Mouse (Mus musculus): ENCODE measurements around the gene Hcls1. TPM values are rescaled to one million over a fixed set of nuclear protein-coding genes. Genes with fewer than 3 reads are reported as not detected.

Hcls1 gene
- polyA plus RNA-seq, 1 experiment from 2014 or later = 1.4 TPM

- Histone ChIP-seq H3K9ac (ENCODE audit: low read length) (no peak overlapping the region), H3K4me2 (ENCODE audit: low read length) (no peak overlapping the region), H3K27me3 (replicated peaks; ENCODE audit: control insufficient read depth, insufficient read depth, low read length) (no peaks in the 10 kb centered on the region), H3K27ac (ENCODE audit: low read depth, low read length) (no peak overlapping the region), H3K4me1 (ENCODE audit: control insufficient read depth, insufficient read depth, low read length) (peaks cover 3% of the 10 kb centered on the region; the same call in 1 of the 2 replicates), H3K36me3 (ENCODE audit: control insufficient read depth, insufficient read depth, low read length) (no peaks in the 10 kb centered on the region), H3K4me3 (ENCODE audit: low read depth, low read length) (no peak overlapping the region), H3K9me3 (replicated peaks; ENCODE audit: control insufficient read depth, low read length) (no peaks in the 10 kb centered on the region)
- 72% methylated on average over 8 of the region's 8 CpGs for WGBS
- DNase-seq (ENCODE audit: low spot score) = no peak
- no peak for ATAC-seq
Observed at GRCm38 (mm10) chr16:36949614-36950336, 15.0 kb downstream of the Hcls1 start.

DNA sequence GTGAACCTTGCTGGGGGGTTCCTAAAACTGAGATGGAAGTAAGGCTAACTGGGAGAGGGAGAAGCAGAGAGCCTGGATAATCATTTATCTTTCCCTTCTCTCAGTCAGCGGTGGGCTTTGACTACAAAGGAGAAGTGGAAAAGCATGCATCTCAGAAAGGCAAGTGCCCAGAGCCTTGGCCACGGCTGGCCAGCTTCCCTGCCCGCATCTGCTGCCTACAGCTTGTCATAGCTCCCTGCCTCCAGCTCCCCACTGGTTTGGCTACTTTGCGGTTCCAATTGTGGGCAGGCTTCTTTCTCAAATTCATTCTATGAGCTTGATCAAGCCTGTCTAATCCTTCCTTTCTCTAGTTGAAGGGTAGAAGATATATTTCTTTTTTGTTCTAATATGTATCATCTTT, 16.2 kb downstream of the Hcls1 start:
- no peak for DNase-seq (ENCODE audit: low spot score)
- Histone ChIP-seq H3K36me3 (ENCODE audit: control insufficient read depth, insufficient read depth, low read length) (no peaks in the 10 kb centered on the region), H3K27ac (ENCODE audit: low read depth, low read length) (no peak overlapping the region), H3K4me2 (ENCODE audit: low read length) (no peak overlapping the region), H3K9ac (ENCODE audit: low read length) (no peak overlapping the region), H3K27me3 (replicated peaks; ENCODE audit: control insufficient read depth, insufficient read depth, low read length) (no peaks in the 10 kb centered on the region), H3K4me3 (ENCODE audit: low read depth, low read length) (no peak overlapping the region), H3K9me3 (replicated peaks; ENCODE audit: control insufficient read depth, low read length) (no peaks in the 10 kb centered on the region), H3K4me1 (ENCODE audit: control insufficient read depth, insufficient read depth, low read length) (no peaks in the 10 kb centered on the region)
- WGBS = 31% methylated on average over 4 of the region's 4 CpGs
- no peak for ATAC-seq

DNA sequence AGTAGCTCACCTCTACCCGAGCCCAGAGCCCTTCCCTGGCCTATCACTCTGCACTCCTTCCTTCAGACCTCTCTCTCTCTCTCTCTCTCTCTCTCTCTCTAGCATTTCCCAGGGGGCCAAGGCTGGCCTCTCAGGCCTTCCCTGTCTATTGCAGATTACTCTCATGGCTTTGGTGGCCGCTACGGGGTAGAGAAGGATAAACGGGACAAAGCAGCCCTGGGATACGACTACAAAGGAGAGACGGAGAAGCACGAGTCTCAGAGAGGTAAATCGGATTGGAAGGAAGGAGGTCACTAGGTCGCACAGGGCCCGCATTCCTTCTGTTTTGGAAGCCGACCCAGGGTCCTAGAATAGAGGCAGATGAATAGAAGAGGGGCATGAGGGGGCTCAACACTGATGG, 20.3 kb downstream of the Hcls1 start:
- Histone ChIP-seq H3K36me3 (ENCODE audit: control insufficient read depth, insufficient read depth, low read length) (no peaks in the 10 kb centered on the region), H3K4me1 (ENCODE audit: control insufficient read depth, insufficient read depth, low read length) (no peaks in the 10 kb centered on the region), H3K9ac (ENCODE audit: low read length) (no peak overlapping the region), H3K9me3 (replicated peaks; ENCODE audit: control insufficient read depth, low read length) (no peaks in the 10 kb centered on the region), H3K4me3 (ENCODE audit: low read depth, low read length) (no peak overlapping the region), H3K27me3 (replicated peaks; ENCODE audit: control insufficient read depth, insufficient read depth, low read length) (no peaks in the 10 kb centered on the region), H3K4me2 (ENCODE audit: low read length) (no peak overlapping the region), H3K27ac (ENCODE audit: low read depth, low read length) (no peak overlapping the region)
- WGBS = 41% methylated on average over 11 of the region's 11 CpGs
- ATAC-seq = no peak
- no peak for DNase-seq (ENCODE audit: low spot score)

- Histone ChIP-seq H3K36me3 (ENCODE audit: control insufficient read depth, insufficient read depth, low read length) (no peaks in the 10 kb centered on the region), H3K9ac (ENCODE audit: low read length) (no peak overlapping the region), H3K27me3 (replicated peaks; ENCODE audit: control insufficient read depth, insufficient read depth, low read length) (no peaks in the 10 kb centered on the region), H3K4me2 (ENCODE audit: low read length) (no peak overlapping the region), H3K4me3 (ENCODE audit: low read depth, low read length) (no peak overlapping the region), H3K27ac (ENCODE audit: low read depth, low read length) (no peak overlapping the region), H3K9me3 (replicated peaks; ENCODE audit: control insufficient read depth, low read length) (no peaks in the 10 kb centered on the region), H3K4me1 (ENCODE audit: control insufficient read depth, insufficient read depth, low read length) (no peaks in the 10 kb centered on the region)
- DNase-seq (ENCODE audit: low spot score) (no peak), ATAC-seq (no peak)
- WGBS = 87% methylated on average over 4 of the region's 4 CpGs
Observed at GRCm38 (mm10) chr16:36963415-36963814, 28.6 kb downstream of the Hcls1 start.

- Histone ChIP-seq H3K4me1 (ENCODE audit: control insufficient read depth, insufficient read depth, low read length) (no peaks in the 10 kb centered on the region), H3K4me3 (ENCODE audit: low read depth, low read length) (no peak overlapping the region), H3K36me3 (ENCODE audit: control insufficient read depth, insufficient read depth, low read length) (no peaks in the 10 kb centered on the region), H3K27ac (ENCODE audit: low read depth, low read length) (no peak overlapping the region), H3K9ac (ENCODE audit: low read length) (no peak overlapping the region), H3K4me2 (ENCODE audit: low read length) (no peak overlapping the region), H3K9me3 (replicated peaks; ENCODE audit: control insufficient read depth, low read length) (no peaks in the 10 kb centered on the region), H3K27me3 (replicated peaks; ENCODE audit: control insufficient read depth, insufficient read depth, low read length) (no peaks in the 10 kb centered on the region)
- ATAC-seq (no peak), DNase-seq (ENCODE audit: low spot score) (no peak)
- 96% methylated on average over 2 of the region's 2 CpGs for WGBS
Observed at GRCm38 (mm10) chr16:36979127-36979526, 44.3 kb downstream of the Hcls1 start.

- H3K27ac ChIP-seq (ENCODE audit: low read depth, low read length) = no peak overlapping the region
- DNase-seq (ENCODE audit: low spot score) (no peak), ATAC-seq (no peak)
- no peaks in the 10 kb centered on the region for H3K9me3 ChIP-seq (replicated peaks; ENCODE audit: control insufficient read depth, low read length)
- no peak overlapping the region for H3K9ac ChIP-seq (ENCODE audit: low read length)
- no peaks in the 10 kb centered on the region for H3K27me3 ChIP-seq (replicated peaks; ENCODE audit: control insufficient read depth, insufficient read depth, low read length)
- H3K4me1 ChIP-seq (ENCODE audit: control insufficient read depth, insufficient read depth, low read length) = no peaks in the 10 kb centered on the region
- H3K4me2 ChIP-seq (ENCODE audit: low read length) = no peak overlapping the region
- 72% methylated on average over 1 of the region's 1 CpGs for WGBS
- H3K36me3 ChIP-seq (ENCODE audit: control insufficient read depth, insufficient read depth, low read length) = no peaks in the 10 kb centered on the region
- no peak overlapping the region for H3K4me3 ChIP-seq (ENCODE audit: low read depth, low read length)
Observed at GRCm38 (mm10) chr16:36983796-36984195, 49.0 kb downstream of the Hcls1 start.

- no peaks in the 10 kb centered on the region for H3K4me1 ChIP-seq (ENCODE audit: control insufficient read depth, insufficient read depth, low read length)
- WGBS = 67% methylated on average over 5 of the region's 5 CpGs
- no peak overlapping the region for H3K27ac ChIP-seq (ENCODE audit: low read depth, low read length)
- H3K27me3 ChIP-seq (replicated peaks; ENCODE audit: control insufficient read depth, insufficient read depth, low read length) = no peaks in the 10 kb centered on the region
- DNase-seq (ENCODE audit: low spot score) (no peak), ATAC-seq (no peak)
- H3K4me3 ChIP-seq (ENCODE audit: low read depth, low read length) = no peak overlapping the region
- H3K9me3 ChIP-seq (replicated peaks; ENCODE audit: control insufficient read depth, low read length) = no peaks in the 10 kb centered on the region
- no peaks in the 10 kb centered on the region for H3K36me3 ChIP-seq (ENCODE audit: control insufficient read depth, insufficient read depth, low read length)
- no peak overlapping the region for H3K9ac ChIP-seq (ENCODE audit: low read length)
- no peak overlapping the region for H3K4me2 ChIP-seq (ENCODE audit: low read length)
Observed at GRCm38 (mm10) chr16:36985636-36986042, 50.9 kb downstream of the Hcls1 start.

DNA sequence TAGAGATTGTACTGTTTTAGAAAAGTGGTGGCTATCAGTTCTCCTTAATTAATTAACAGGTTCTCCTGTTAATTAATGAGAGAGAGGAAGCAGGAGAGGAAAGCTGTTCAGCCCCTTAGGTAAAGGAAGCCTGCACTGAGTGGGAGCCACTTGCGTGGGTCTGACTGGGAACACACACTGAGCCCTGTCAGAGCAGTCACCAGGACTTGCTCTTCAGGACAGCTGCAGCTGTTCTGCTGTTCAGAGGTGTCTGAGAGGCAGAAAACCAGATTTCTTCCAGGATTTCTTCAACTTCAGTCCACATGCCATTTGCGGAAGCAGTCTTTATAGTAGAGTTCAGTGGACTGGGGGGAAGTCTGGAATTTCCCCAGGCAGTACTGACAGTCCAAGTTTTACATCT, 52.6 kb downstream of the Hcls1 start:
- no peak overlapping the region for H3K27ac ChIP-seq (ENCODE audit: low read depth, low read length)
- H3K27me3 ChIP-seq (replicated peaks; ENCODE audit: control insufficient read depth, insufficient read depth, low read length) = no peaks in the 10 kb centered on the region
- no peak overlapping the region for H3K9ac ChIP-seq (ENCODE audit: low read length)
- no peak for DNase-seq (ENCODE audit: low spot score)
- no peaks in the 10 kb centered on the region for H3K9me3 ChIP-seq (replicated peaks; ENCODE audit: control insufficient read depth, low read length)
- WGBS = 71% methylated on average over 2 of the region's 2 CpGs
- H3K4me2 ChIP-seq (ENCODE audit: low read length) = no peak overlapping the region
- no peaks in the 10 kb centered on the region for H3K36me3 ChIP-seq (ENCODE audit: control insufficient read depth, insufficient read depth, low read length)
- no peak overlapping the region for H3K4me3 ChIP-seq (ENCODE audit: low read depth, low read length)
- no peak for ATAC-seq
- no peaks in the 10 kb centered on the region for H3K4me1 ChIP-seq (ENCODE audit: control insufficient read depth, insufficient read depth, low read length)

GRCm38 (mm10) chr16:36988066-36988465, 53.3 kb downstream of the Hcls1 start:
- Histone ChIP-seq H3K4me3 (ENCODE audit: low read depth, low read length) (no peak overlapping the region), H3K27me3 (replicated peaks; ENCODE audit: control insufficient read depth, insufficient read depth, low read length) (no peaks in the 10 kb centered on the region), H3K9ac (ENCODE audit: low read length) (no peak overlapping the region), H3K4me1 (ENCODE audit: control insufficient read depth, insufficient read depth, low read length) (no peaks in the 10 kb centered on the region), H3K4me2 (ENCODE audit: low read length) (no peak overlapping the region), H3K36me3 (ENCODE audit: control insufficient read depth, insufficient read depth, low read length) (no peaks in the 10 kb centered on the region), H3K27ac (ENCODE audit: low read depth, low read length) (no peak overlapping the region), H3K9me3 (replicated peaks; ENCODE audit: control insufficient read depth, low read length) (no peaks in the 10 kb centered on the region)
- ATAC-seq (no peak), DNase-seq (ENCODE audit: low spot score) (no peak)
